Mouse (Mus musculus): Measurements from ENCODE around the gene Pank4. TPM values are rescaled to one million over a fixed set of nuclear protein-coding genes. Genes with fewer than 3 reads are reported as not detected.
A peak's percentile ranks its signal among the peaks of the same experiment; 100 is the strongest.

Pank4 gene
- polyA plus RNA-seq, 1 experiment from 2014 or later = 51.0 TPM

DNA sequence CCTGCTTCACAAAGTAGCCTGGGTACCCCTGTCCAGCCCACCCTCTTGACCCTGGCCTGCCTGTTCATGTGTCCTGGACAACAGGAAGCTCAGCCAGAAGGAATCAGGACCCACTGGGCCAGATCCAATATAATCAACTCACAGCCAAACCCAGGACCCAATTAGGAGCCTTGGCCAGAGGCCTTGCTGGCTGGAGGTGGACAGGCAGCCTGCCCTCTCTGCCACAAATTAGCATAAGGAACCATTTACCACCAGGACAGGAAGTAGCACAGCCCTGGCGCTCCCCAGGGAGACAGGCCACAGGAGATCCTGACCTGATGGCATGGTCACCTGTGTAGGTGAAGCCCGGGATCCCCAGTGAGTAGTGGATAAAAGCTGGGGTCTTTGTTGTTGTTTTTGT is 48.2 kb downstream of the Pank4 start:
- TF ChIP-seq CTCF (IDR thresholded peaks at IDR 0.05; ENCODE audit: low read depth) = no peak
- DNase-seq (no peak), ATAC-seq (ENCODE audit: insufficient read depth) (no peak)
- Histone ChIP-seq H3K27me3 (ENCODE audit: insufficient read depth, low read length) (no peaks in the 10 kb centered on the region), H3K4me1 (ENCODE audit: insufficient read depth) (no peaks in the 10 kb centered on the region), H3K27ac (ENCODE audit: low read depth) (no peak overlapping the region), H3K4me2 (no peak overlapping the region), H3K4me3 (ENCODE audit: low read depth, low read length) (no peak overlapping the region), H3K36me3 (ENCODE audit: insufficient read depth) (no peaks in the 10 kb centered on the region), H3K9me3 (ENCODE audit: low read depth, low read length) (no peaks in the 10 kb centered on the region), H3K9ac (no peak overlapping the region)
- WGBS = 61% methylated on average over 2 of the region's 2 CpGs

- peak; percentile 83 for TF ChIP-seq CTCF (IDR thresholded peaks at IDR 0.05; ENCODE audit: low read depth)
- no peaks in the 10 kb centered on the region for H3K4me1 ChIP-seq (ENCODE audit: insufficient read depth)
- H3K4me2 ChIP-seq = no peak overlapping the region
- no peaks in the 10 kb centered on the region for H3K27me3 ChIP-seq (ENCODE audit: insufficient read depth, low read length)
- peak; percentile 85 for DNase-seq
- WGBS = 6% methylated on average over 4 of the region's 4 CpGs
- no peaks in the 10 kb centered on the region for H3K9me3 ChIP-seq (ENCODE audit: low read depth, low read length)
- no peak for ATAC-seq (ENCODE audit: insufficient read depth)
- no peak overlapping the region for H3K27ac ChIP-seq (ENCODE audit: low read depth)
- no peaks in the 10 kb centered on the region for H3K36me3 ChIP-seq (ENCODE audit: insufficient read depth)
- no peak overlapping the region for H3K4me3 ChIP-seq (ENCODE audit: low read depth, low read length)
- H3K9ac ChIP-seq = no peak overlapping the region
These were observed 48.9 kb downstream of the Pank4 start for GRCm38 (mm10) chr4:155012788-155013187.

DNA sequence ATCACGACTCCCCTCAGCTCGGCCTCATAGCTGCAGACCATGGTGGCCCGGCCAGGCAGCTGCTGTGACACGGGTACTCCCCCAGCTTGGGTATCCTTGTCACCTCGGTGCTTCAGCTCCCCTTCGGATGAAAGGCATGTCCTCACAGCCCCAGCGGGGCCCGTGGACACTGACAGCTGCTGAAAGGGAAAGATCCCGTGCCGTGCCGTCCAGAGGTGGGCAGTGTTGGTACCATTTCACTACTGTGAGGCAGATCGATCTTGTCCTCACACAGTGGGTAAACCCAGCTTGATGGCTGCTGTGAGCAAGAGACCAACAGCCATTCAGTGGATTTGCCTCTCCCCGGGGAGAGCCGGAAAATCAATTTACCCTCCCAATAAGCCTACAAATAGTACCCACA is 50.3 kb downstream of the Pank4 start:
- Histone ChIP-seq H3K9me3 (ENCODE audit: low read depth, low read length) (no peaks in the 10 kb centered on the region), H3K4me1 (ENCODE audit: insufficient read depth) (no peaks in the 10 kb centered on the region; the same call in 1 of the 2 replicates), H3K4me2 (no peak overlapping the region), H3K36me3 (ENCODE audit: insufficient read depth) (no peaks in the 10 kb centered on the region), H3K27ac (ENCODE audit: low read depth) (no peak overlapping the region), H3K4me3 (ENCODE audit: low read depth, low read length) (no peak overlapping the region), H3K27me3 (ENCODE audit: insufficient read depth, low read length) (no peaks in the 10 kb centered on the region), H3K9ac (no peak overlapping the region)
- TF ChIP-seq CTCF (IDR thresholded peaks at IDR 0.05; ENCODE audit: low read depth) = no peak
- ATAC-seq (ENCODE audit: insufficient read depth) (no peak), DNase-seq (no peak)
- WGBS = 46% methylated on average over 14 of the region's 14 CpGs

GRCm38 (mm10) chr4:155014791-155015190 is 50.9 kb downstream of the Pank4 start:
- H3K4me3 ChIP-seq (ENCODE audit: low read depth, low read length) = no peak overlapping the region
- DNase-seq = no peak
- H3K27me3 ChIP-seq (ENCODE audit: insufficient read depth, low read length) = no peaks in the 10 kb centered on the region
- no peaks in the 10 kb centered on the region for H3K36me3 ChIP-seq (ENCODE audit: insufficient read depth)
- no peak overlapping the region for H3K4me2 ChIP-seq
- no peak for ATAC-seq (ENCODE audit: insufficient read depth)
- 65% methylated on average over 12 of the region's 12 CpGs for whole genome bisulfite sequencing
- H3K9ac ChIP-seq = no peak overlapping the region
- no peaks in the 10 kb centered on the region; the same call in 1 of the 2 replicates for H3K4me1 ChIP-seq (ENCODE audit: insufficient read depth)
- H3K9me3 ChIP-seq (ENCODE audit: low read depth, low read length) = no peaks in the 10 kb centered on the region
- no peak for TF ChIP-seq CTCF (IDR thresholded peaks at IDR 0.05; ENCODE audit: low read depth)
- no peak overlapping the region for H3K27ac ChIP-seq (ENCODE audit: low read depth)

GRCm38 (mm10) chr4:155015550-155015949 is 51.6 kb downstream of the Pank4 start:
- no peak for TF ChIP-seq CTCF (IDR thresholded peaks at IDR 0.05; ENCODE audit: low read depth)
- Histone ChIP-seq H3K36me3 (ENCODE audit: insufficient read depth) (no peaks in the 10 kb centered on the region), H3K9me3 (ENCODE audit: low read depth, low read length) (no peaks in the 10 kb centered on the region), H3K4me2 (no peak overlapping the region), H3K4me1 (ENCODE audit: insufficient read depth) (no peaks in the 10 kb centered on the region; the same call in 1 of the 2 replicates), H3K4me3 (ENCODE audit: low read depth, low read length) (no peak overlapping the region), H3K27me3 (ENCODE audit: insufficient read depth, low read length) (no peaks in the 10 kb centered on the region), H3K9ac (no peak overlapping the region), H3K27ac (ENCODE audit: low read depth) (no peak overlapping the region)
- WGBS = 58% methylated on average over 4 of the region's 4 CpGs
- ATAC-seq (ENCODE audit: insufficient read depth) (no peak), DNase-seq (no peak)

DNA sequence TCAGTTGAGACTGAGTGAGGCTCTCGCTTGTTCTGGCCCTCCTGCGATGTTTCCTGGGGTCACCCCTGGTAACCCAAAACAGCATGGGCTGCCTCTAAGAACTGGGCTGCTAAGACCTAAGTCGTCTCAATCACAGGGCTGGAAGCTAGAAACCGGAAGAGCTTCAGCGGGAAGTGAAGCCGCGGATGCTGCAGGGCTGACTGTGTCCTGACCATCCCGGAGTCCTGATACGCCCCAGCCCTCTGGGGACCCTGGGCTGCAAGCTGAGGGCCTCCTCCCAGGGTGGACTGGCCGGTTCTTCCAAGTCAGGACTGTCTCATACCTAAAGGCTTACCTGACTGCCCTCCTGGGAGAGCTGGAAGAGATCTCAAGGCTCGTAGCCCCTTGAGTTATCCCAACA is 52.9 kb downstream of the Pank4 start:
- ATAC-seq (ENCODE audit: insufficient read depth) = no peak
- Histone ChIP-seq H3K9me3 (ENCODE audit: low read depth, low read length) (no peaks in the 10 kb centered on the region), H3K4me1 (ENCODE audit: insufficient read depth) (no peaks in the 10 kb centered on the region; the same call in 1 of the 2 replicates), H3K36me3 (ENCODE audit: insufficient read depth) (no peaks in the 10 kb centered on the region), H3K4me3 (ENCODE audit: low read depth, low read length) (no peak overlapping the region), H3K4me2 (no peak overlapping the region), H3K27me3 (ENCODE audit: insufficient read depth, low read length) (no peaks in the 10 kb centered on the region), H3K9ac (no peak overlapping the region), H3K27ac (ENCODE audit: low read depth) (no peak overlapping the region)
- WGBS = 57% methylated on average over 11 of the region's 11 CpGs
- no peak for DNase-seq
- no peak for TF ChIP-seq CTCF (IDR thresholded peaks at IDR 0.05; ENCODE audit: low read depth)

GRCm38 (mm10) chr4:155017253-155017878 is 53.4 kb downstream of the Pank4 start:
- no peak overlapping the region for H3K9ac ChIP-seq
- no peaks in the 10 kb centered on the region; the same call in 1 of the 2 replicates for H3K4me1 ChIP-seq (ENCODE audit: insufficient read depth)
- TF ChIP-seq CTCF (IDR thresholded peaks at IDR 0.05; ENCODE audit: low read depth) = no peak
- no peak overlapping the region for H3K27ac ChIP-seq (ENCODE audit: low read depth)
- DNase-seq (no peak), ATAC-seq (ENCODE audit: insufficient read depth) (no peak)
- no peaks in the 10 kb centered on the region for H3K27me3 ChIP-seq (ENCODE audit: insufficient read depth, low read length)
- H3K9me3 ChIP-seq (ENCODE audit: low read depth, low read length) = no peaks in the 10 kb centered on the region
- no peaks in the 10 kb centered on the region for H3K36me3 ChIP-seq (ENCODE audit: insufficient read depth)
- no peak overlapping the region for H3K4me3 ChIP-seq (ENCODE audit: low read depth, low read length)
- WGBS = 67% methylated on average over 11 of the region's 11 CpGs
- H3K4me2 ChIP-seq = no peak overlapping the region
